Mouse (Mus musculus) small intestine, adult 2 months (tissue): ENCODE data around the gene Hadh. TPM values are rescaled to one million over a fixed set of nuclear protein-coding genes. Genes with fewer than 3 reads are reported as not detected.

Experiments used
- H3K27ac ChIP-seq: fragments of 200-500 bp; 2 replicates; pipeline ENCODE4 v1.5.1; 2012; ENCODE audit warnings: low read depth, low read length, control low read depth, inconsistent platforms; ENCODE audit not compliant: insufficient read depth
- H3K27me3 ChIP-seq: fragments of 200-500 bp; 2 replicates; pipeline ENCODE4 v1.6.1; 2012; ENCODE audit warnings: mild to moderate bottlenecking, moderate library complexity, low read length, inconsistent platforms; ENCODE audit not compliant: control insufficient read depth, insufficient read depth
- H3K36me3 ChIP-seq: fragments of 200-500 bp; 2 replicates; pipeline ENCODE4 v1.6.1; 2012; ENCODE audit warnings: mild to moderate bottlenecking, low read length, control low read depth, inconsistent platforms; ENCODE audit not compliant: control insufficient read depth, insufficient read depth
- H3K4me1 ChIP-seq: fragments of 200-500 bp; 2 replicates; pipeline ENCODE4 v1.6.1; 2012; ENCODE audit warnings: low read length, inconsistent platforms, mixed read lengths; ENCODE audit not compliant: control insufficient read depth, insufficient read depth, insufficient read length
- H3K4me3 ChIP-seq: fragments of 200-500 bp; 2 replicates; pipeline ENCODE4 v1.5.1; 2012; ENCODE audit warnings: low read depth, mild to moderate bottlenecking, control low read depth, inconsistent platforms, low read length, moderate library complexity
- CTCF ChIP-seq: fragments of 200-500 bp; IDR thresholded peaks from 2 replicates; pipeline ENCODE4 v1.5.1; 2012; ENCODE audit warnings: low read depth, mild to moderate bottlenecking, control low read depth, inconsistent platforms, low read length, moderate library complexity, mixed read lengths; ENCODE audit not compliant: insufficient replicate concordance, insufficient read length; ENCODE audit errors: extremely low read depth
- POLR2A ChIP-seq: fragments of 200-500 bp; IDR thresholded peaks from 2 replicates; pipeline ENCODE4 v1.6.1; 2012; ENCODE audit warnings: low read depth, mild to moderate bottlenecking, control low read depth, inconsistent platforms, low read length, moderate library complexity
- WGBS: fragments of 180-500 bp; shearing (Covaris S2); methylation state at CpG from one replicate; pipeline ENCODE4 v1.1.7; 2018; 5-methylcytosine and 5-hydroxymethylcytosine counted together
- polyA plus RNA-seq: library from polyadenylated mRNA; depleted of rRNA; stranded (reverse); fragments of >200 nt; gene quantifications from 2 replicates; pipeline ENCODE4 v1.2.3, GENCODE M21; 2012

Hadh gene
- polyA plus RNA-seq, 1 experiment: 314 TPM

DNA sequence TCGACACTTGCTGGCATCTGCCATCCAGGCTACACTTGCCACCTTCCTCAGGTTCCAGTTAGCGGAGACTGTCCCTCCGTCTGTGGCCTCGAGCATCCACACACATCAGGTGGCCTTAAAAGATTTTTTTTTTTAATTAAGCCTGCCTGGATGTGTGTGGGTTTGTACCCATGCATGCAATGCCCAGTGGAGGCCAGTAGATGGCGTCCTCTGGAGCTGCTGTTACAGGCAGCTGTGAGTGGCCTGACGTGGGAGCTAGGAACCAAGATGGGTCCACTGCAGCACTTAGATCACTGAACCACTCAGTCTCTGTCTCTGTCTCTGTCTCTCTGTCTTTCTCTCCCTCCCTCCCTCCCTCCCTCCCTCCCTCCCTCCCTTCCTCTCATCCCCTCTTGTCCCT, 43.8 kb downstream of the Hadh start:
- Histone ChIP-seq H3K4me1 (no peaks in the 10 kb centered on the region), H3K27ac (no peak overlapping the region), H3K36me3 (peaks cover 22% of the 10 kb centered on the region), H3K27me3 (no peaks in the 10 kb centered on the region), H3K4me3 (no peak overlapping the region)
- 76% methylated on average over 6 of the region's 6 CpGs for WGBS
- TF ChIP-seq CTCF (peak; percentile 38; the same call in 1 of the 2 replicates), POLR2A (no peak)

DNA sequence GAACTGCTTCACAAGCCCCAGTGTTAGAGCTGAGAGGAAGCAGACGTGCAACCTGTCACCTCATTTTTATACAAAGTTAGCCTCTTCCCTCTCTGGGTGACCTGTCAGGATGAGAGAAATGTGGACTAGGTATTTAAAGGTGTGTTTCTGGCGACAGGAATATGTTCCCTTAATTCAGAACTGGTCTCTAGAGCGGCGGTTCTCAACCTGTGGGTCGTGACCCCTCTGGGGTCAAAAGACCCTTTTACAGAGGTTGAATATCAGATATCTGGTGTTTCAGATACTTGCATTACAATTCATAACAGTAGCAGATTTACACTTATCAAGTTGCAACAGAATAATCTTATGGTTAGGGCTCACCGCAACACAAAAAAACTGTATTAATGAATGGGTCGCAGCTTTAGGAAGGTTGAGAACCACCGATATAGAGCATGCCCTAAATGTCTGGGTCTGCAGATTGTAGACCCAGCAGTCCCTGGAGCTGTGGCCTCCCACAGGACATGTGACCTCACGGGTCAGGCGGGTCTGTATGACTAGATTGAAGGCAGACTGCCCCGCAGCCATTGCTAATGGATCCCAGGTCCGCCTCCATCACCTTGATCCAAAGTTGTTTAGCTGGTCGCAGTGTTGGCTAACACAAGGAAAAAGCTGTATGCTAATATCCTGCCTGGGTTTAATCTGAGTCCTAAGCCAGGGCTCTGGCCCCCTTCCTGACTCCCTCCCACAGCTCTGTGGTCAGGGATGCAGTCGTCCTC, 53.1 kb downstream of the Hadh start:
- Histone ChIP-seq H3K4me1 (no peaks in the 10 kb centered on the region), H3K36me3 (no peaks in the 10 kb centered on the region), H3K27me3 (no peaks in the 10 kb centered on the region), H3K27ac (no peak overlapping the region), H3K4me3 (no peak overlapping the region)
- TF ChIP-seq CTCF: no peak
- no peak for TF ChIP-seq POLR2A
- 91% methylated on average over 14 of the region's 14 CpGs for WGBS

DNA sequence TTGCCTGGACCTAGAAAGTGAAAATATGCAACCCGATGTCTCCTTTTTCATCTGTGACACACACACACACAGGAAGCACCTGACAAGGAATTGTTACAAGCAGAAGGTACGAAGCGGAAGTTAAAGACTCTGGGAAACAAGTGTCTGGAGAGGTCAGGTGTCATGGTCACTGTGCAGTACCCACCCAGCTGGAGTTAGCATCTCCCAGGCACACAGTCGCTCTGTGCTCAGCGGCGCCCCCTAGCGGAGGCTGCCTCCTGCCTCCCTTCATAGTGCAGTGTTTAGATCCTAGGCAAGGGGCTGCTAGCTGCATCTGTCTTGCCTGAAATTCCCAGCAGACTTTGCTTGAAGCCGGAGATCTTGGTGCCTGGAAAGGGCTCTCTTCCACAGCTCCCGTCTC, 57.1 kb downstream of the Hadh start:
- no peaks in the 10 kb centered on the region for H3K4me1 ChIP-seq
- H3K36me3 ChIP-seq: no peaks in the 10 kb centered on the region
- TF ChIP-seq POLR2A (no peak), CTCF (peak; percentile 77)
- H3K27me3 ChIP-seq: no peaks in the 10 kb centered on the region
- 59% methylated on average over 9 of the region's 9 CpGs for WGBS
- H3K4me3 ChIP-seq: no peak overlapping the region
- no peak overlapping the region for H3K27ac ChIP-seq

DNA sequence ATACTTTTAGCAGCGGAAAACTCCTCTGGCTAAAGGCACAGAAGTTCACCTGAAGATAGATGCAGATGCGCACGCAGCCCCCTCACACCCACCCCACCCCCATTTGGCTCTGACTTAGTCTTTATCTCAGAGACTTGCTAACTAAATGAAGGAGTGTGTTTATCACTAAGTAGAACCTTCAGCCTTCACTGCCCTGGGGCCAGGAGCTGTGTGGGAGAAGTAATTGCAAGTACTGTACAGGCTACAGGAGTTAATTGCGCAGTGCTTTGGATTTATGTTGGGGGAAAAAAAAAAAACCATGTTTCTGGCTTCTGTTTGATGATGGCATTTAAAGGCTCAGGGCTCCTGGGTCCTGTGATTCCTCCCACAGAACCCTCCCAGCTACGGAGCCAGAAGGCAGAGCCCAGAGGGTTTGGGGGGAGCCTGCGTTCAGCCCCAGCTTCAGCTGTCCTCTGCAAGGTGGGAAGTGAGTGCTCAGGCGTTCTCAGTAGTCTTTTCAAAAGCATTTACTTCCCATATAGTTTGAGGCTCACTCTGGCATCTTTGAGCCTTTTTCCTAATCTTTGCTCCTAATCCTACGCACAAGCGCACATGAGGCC, 57.7 kb downstream of the Hadh start:
- TF ChIP-seq POLR2A: no peak
- no peak for TF ChIP-seq CTCF
- no peaks in the 10 kb centered on the region for H3K36me3 ChIP-seq
- no peaks in the 10 kb centered on the region for H3K4me1 ChIP-seq
- H3K4me3 ChIP-seq: no peak overlapping the region
- H3K27me3 ChIP-seq: no peaks in the 10 kb centered on the region
- no peak overlapping the region for H3K27ac ChIP-seq
- 85% methylated on average over 9 of the region's 9 CpGs for WGBS

DNA sequence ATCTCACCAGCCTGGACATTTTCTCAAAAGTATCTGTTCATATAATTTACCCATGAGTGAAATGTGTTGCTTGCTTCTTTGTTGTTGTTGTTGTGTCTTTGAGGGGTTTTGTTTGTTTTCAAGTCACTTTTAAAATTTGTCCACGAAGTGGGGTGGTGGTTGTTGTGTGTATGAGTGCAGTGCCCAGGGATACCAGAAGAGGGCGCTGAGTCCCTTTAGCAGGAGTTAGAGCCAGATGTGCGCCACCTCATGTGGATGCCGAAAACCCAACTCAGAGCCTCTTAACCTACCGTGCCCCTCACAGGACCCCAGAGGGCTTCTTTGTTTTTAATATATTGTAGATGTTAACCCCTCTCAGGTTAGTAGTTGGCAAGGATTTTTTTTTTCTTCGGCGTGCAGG, 59.7 kb downstream of the Hadh start:
- peak; percentile 31; the same call in 1 of the 2 replicates for TF ChIP-seq CTCF
- TF ChIP-seq POLR2A: no peak
- Histone ChIP-seq H3K27ac (no peak overlapping the region), H3K4me1 (no peaks in the 10 kb centered on the region), H3K4me3 (no peak overlapping the region), H3K27me3 (no peaks in the 10 kb centered on the region), H3K36me3 (no peaks in the 10 kb centered on the region)
- WGBS: 86% methylated on average over 7 of the region's 7 CpGs

DNA sequence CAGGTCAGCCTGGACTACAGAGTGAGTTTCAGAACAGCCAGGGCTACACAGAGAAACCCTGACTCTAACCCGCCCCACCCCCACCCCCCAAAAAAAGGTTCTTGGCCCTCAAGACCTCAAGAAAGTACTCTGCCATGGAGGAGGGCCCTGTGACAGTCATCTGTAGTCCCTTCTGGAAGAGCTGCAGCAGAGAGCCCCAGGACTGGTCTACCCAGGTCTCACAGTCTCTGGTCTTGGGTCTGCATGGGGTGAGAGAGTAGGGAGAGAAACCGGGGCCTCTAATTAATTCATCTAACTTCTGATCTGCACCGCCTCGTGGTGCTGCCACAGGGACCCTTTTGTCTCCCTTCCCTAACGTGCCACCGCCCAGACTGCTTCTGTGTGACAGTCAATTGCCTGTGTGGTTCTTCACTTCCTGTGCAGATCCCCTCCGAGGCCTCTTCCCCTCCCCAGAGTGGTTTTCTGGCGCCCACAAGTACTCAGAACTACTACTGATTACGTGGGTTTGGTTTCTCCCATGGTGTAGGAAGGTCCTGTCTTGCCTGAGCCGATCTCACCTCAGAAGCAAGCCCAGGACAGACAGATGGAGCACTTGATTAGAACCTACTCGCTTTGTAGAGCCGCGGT, 63.5 kb downstream of the Hadh start:
- H3K4me1 ChIP-seq: no peaks in the 10 kb centered on the region
- no peaks in the 10 kb centered on the region for H3K27me3 ChIP-seq
- no peak overlapping the region for H3K27ac ChIP-seq
- no peak overlapping the region for H3K4me3 ChIP-seq
- H3K36me3 ChIP-seq: no peaks in the 10 kb centered on the region
- WGBS: 61% methylated on average over 13 of the region's 13 CpGs
- TF ChIP-seq CTCF (no peak), POLR2A (no peak)

DNA sequence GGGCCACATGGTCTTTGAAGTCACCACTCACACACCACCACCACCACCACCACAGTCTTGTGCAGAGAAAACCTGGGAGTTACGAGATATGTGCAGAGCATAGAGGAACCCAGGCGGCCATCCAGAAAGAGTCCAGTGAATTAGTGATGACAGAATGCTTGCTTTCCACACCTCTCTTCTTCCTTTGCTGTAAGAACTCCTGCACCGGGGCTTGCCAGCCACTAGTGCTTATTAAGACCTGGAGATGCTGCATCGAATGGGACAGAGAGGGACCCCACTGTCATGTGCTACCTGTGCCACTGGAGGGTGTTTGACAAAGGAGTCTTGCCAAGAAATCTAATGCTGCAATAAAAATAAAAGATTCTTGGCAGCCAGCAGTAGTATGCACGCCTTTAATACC, 64.1 kb downstream of the Hadh start:
- Histone ChIP-seq H3K4me1 (no peaks in the 10 kb centered on the region), H3K4me3 (no peak overlapping the region), H3K27me3 (no peaks in the 10 kb centered on the region), H3K36me3 (no peaks in the 10 kb centered on the region), H3K27ac (no peak overlapping the region)
- TF ChIP-seq POLR2A: no peak
- no peak for TF ChIP-seq CTCF
- 48% methylated on average over 5 of the region's 5 CpGs for WGBS
